Mouse (Mus musculus): Measurements from ENCODE around the gene Sash1. TPM values are rescaled to one million over a fixed set of nuclear protein-coding genes. Genes with fewer than 3 reads are reported as not detected.

Gene Sash1
- polyA plus RNA-seq, 1 experiment from 2014 or later: 3.6 TPM

GRCm38 (mm10) chr10:8676722-8677121 is 209.1 kb downstream of the Sash1 start:
- 50% methylated on average over 5 of the region's 5 CpGs for WGBS (ENCODE audit: insufficient replicate concordance)

More at GRCm38 (mm10) chr10:8676722-8677121, 209.1 kb downstream of the Sash1 start:
- Histone ChIP-seq H3K4me1 (ENCODE audit: control insufficient read depth, insufficient read depth, low read length) (no peaks in the 10 kb centered on the region), H3K27me3 (ENCODE audit: control insufficient read depth, insufficient read depth, low read length) (no peaks in the 10 kb centered on the region), H3K4me3 (ENCODE audit: low read depth, low read length) (no peak overlapping the region), H3K9me3 (replicated peaks; ENCODE audit: control insufficient read depth, low read length) (no peaks in the 10 kb centered on the region), H3K4me2 (no peak overlapping the region), H3K27ac (ENCODE audit: low read depth, low read length) (no peak overlapping the region), H3K9ac (ENCODE audit: low read depth, low read length) (no peak overlapping the region), H3K36me3 (ENCODE audit: control insufficient read depth, insufficient read depth, low read length) (no peaks in the 10 kb centered on the region)
- no peak for ATAC-seq (replicated peaks; ENCODE audit: insufficient number of reproducible peaks, low FRiP score, low TSS enrichment)

All from heart, embryonic 11.5 days (tissue).